Mouse (Mus musculus) liver, postnatal 0 days (tissue): ENCODE measurements around the gene Mamstr. TPM values are rescaled to one million over a fixed set of nuclear protein-coding genes. Genes with fewer than 3 reads are reported as not detected.

Source experiments
- ATAC-seq: fragments of 200-750 bp; cut with Nextera tagmentation; 2 replicates; pipeline ENCODE4 v1.8.0; 2017; ENCODE audit warnings: mild to moderate bottlenecking, moderate library complexity
- DNase-seq: peaks from one replicate; pipeline ENCODE4 v3.0.0-alpha.2; 2016
- H3K27ac ChIP-seq: fragments of 300-500 bp; sonication (generic); 2 replicates; pipeline ENCODE4 v1.5.1; 2014; ENCODE audit warnings: antibody characterized with exemption, moderate library complexity, mild to moderate bottlenecking, low read depth
- H3K27me3 ChIP-seq: fragments of 300-500 bp; sonication (generic); 2 replicates; pipeline ENCODE4 v1.6.1; 2014; ENCODE audit warnings: low read length, control low read depth, mixed read lengths; ENCODE audit not compliant: insufficient read depth
- H3K36me3 ChIP-seq: fragments of 300-500 bp; sonication (generic); replicated peaks from 2 replicates; pipeline ENCODE4 v1.6.1; 2014; ENCODE audit warnings: mild to moderate bottlenecking, control low read depth, low read length, moderate library complexity, mixed read lengths; ENCODE audit not compliant: insufficient read depth
- H3K4me1 ChIP-seq: fragments of 300-500 bp; sonication (generic); 2 replicates; pipeline ENCODE4 v1.6.1; 2014; ENCODE audit warnings: antibody characterized with exemption, mild to moderate bottlenecking, control low read depth; ENCODE audit not compliant: insufficient read depth
- H3K4me2 ChIP-seq: fragments of 300-500 bp; sonication (generic); 2 replicates; pipeline ENCODE4 v1.6.1; 2014; ENCODE audit warnings: low read depth, mild to moderate bottlenecking, low read length, moderate library complexity, mixed read lengths
- H3K4me3 ChIP-seq: fragments of 300-500 bp; sonication (generic); 2 replicates; pipeline ENCODE4 v1.5.1; 2014; ENCODE audit warnings: low read depth, low read length
- H3K9ac ChIP-seq: fragments of 300-500 bp; sonication (generic); replicated peaks from 2 replicates; pipeline ENCODE4 v1.6.1; 2014; ENCODE audit warnings: mild to moderate bottlenecking, moderate library complexity
- H3K9me3 ChIP-seq: fragments of 300-500 bp; sonication (generic); 2 replicates; pipeline ENCODE4 v1.6.1; 2016; ENCODE audit warnings: mild to moderate bottlenecking, control low read depth, low read length, mixed read lengths
- CTCF ChIP-seq: sonication (generic); IDR thresholded peaks from 2 replicates; pipeline ENCODE4 v1.5.1; 2016; ENCODE audit warnings: antibody characterized with exemption, low read depth
- EP300 ChIP-seq: IDR thresholded peaks from 2 replicates; pipeline ENCODE4 v1.6.1; 2016; ENCODE audit warnings: antibody characterized with exemption, low read depth, mild to moderate bottlenecking
- WGBS: fragments of 180-500 bp; shearing (Covaris S2); extraction: QIAGEN DNeasy Blood & Tissue Kit; methylation state at CpG from one replicate; pipeline ENCODE4 v1.1.7; 2014; ENCODE audit not compliant: insufficient replicate concordance; 5-methylcytosine and 5-hydroxymethylcytosine counted together
- polyA plus RNA-seq: library from polyadenylated mRNA; unstranded; fragments of >200 nt; fragmentation: Nextera tagmentation; extraction: Ambion mirVana; gene quantifications from 2 replicates; pipeline ENCODE4 v1.2.1, GENCODE M21; 2015

The Mamstr gene
- polyA plus RNA-seq, 1 experiment from 2014 or later: 0.31 TPM

DNA sequence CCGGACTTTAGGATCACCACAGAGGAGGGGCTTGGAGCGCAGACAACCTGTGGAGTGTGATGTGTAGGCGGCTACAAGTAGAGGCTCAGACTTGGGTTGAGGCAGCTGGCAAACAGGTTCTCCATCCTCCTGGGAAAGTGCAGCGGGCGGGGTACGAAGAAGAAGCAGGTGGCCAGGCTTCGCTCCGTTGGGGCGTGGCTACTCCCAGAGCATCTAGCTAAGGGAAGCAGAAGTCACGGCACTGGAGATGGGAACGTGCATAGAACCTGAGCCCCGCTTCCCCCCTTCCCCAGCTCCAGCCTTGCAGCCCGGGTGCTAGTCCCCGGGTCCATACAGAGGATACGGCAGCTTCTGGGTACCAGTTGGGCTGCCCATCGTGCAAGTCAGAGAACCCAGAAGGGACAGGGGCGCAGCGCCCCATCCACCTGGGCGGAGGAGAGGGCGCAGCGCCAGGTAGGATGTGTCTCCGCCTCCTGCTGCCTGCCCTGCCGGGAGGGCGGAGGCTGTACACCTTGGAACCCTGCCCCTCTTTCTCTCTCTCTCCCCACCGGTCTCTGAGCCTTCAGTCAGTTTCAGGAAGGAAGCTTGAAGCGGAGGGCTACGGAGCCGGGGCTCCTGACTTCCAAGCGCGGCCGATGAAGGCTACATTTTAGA lies 22.6 kb upstream of the Mamstr start, which contains the start of gene Fut1:
Gene Fut1 (plus strand): TSS at position 248 of the 654 bp plus-strand sequence.
- Histone ChIP-seq H3K4me3 (no peak within 1 kb of the TSS), H3K4me1 (peaks cover 5% of the 10 kb centered on the region), H3K9ac (no peak within 1 kb of the TSS), H3K36me3 (no peaks in the 10 kb centered on the region), H3K9me3 (no peaks in the 10 kb centered on the region), H3K27me3 (peaks cover 19% of the 10 kb centered on the region), H3K27ac (no peak within 1 kb of the TSS), H3K4me2 (no peak within 1 kb of the TSS)
- TF ChIP-seq EP300 (no peak), CTCF (no peak)
- ATAC-seq (no peak), DNase-seq (no peak)
- WGBS: 14% methylated on average over 29 of the region's 31 CpGs

DNA sequence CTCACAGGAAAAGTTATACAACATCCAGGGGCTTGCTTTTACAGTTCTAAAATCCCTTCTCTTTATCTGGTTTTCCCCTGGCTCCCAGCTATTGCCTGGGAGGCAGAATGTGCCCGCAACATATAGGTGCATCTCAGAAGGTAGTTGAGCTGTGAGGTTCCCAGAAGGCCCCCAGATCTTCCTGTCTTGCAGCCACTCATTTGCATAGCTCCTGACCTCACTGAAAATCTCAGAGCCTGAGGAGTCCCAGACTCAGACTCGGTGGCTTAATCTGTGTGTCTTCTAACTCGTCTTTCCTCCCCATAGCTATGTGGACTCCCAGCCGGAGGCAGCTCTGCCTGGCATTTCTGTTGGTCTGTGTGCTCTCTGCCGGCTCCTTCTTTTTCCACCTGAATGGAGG lies 21.5 kb upstream of the Mamstr start:
- no peak for DNase-seq
- Histone ChIP-seq H3K9ac (no peak overlapping the region), H3K36me3 (no peaks in the 10 kb centered on the region), H3K9me3 (no peaks in the 10 kb centered on the region), H3K4me2 (no peak overlapping the region), H3K4me3 (no peak overlapping the region), H3K4me1 (peaks cover 5% of the 10 kb centered on the region), H3K27me3 (peaks cover 19% of the 10 kb centered on the region), H3K27ac (no peak overlapping the region)
- no peak for ATAC-seq
- 64% methylated on average over 5 of the region's 5 CpGs for WGBS
- TF ChIP-seq CTCF: no peak
- TF ChIP-seq EP300: no peak

DNA sequence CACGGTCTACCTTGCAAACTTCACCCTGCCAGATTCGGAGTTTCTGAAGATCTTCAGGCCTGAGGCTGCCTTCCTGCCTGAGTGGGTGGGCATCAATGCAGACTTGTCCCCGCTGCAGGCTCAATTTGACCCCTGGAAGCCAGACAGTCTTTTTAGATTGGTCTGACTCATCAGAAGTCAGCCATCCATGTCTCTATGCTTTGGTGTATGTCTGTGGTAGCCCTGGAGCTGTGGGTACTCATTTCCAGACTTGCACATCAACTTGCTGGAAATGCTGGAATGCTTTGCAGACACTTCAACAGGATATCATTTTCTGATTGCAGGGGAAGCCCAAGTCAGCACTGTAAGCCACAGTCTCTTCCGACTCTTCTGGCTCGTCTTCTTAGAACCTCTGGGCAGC lies 20.2 kb upstream of the Mamstr start:
- DNase-seq: no peak
- Histone ChIP-seq H3K27ac (no peak overlapping the region), H3K9ac (no peak overlapping the region), H3K27me3 (peaks cover 19% of the 10 kb centered on the region), H3K36me3 (no peaks in the 10 kb centered on the region), H3K4me2 (no peak overlapping the region), H3K4me1 (peaks cover 5% of the 10 kb centered on the region), H3K4me3 (no peak overlapping the region), H3K9me3 (no peaks in the 10 kb centered on the region)
- 76% methylated on average over 5 of the region's 5 CpGs for WGBS
- no peak for ATAC-seq
- TF ChIP-seq EP300: no peak
- no peak for TF ChIP-seq CTCF

DNA sequence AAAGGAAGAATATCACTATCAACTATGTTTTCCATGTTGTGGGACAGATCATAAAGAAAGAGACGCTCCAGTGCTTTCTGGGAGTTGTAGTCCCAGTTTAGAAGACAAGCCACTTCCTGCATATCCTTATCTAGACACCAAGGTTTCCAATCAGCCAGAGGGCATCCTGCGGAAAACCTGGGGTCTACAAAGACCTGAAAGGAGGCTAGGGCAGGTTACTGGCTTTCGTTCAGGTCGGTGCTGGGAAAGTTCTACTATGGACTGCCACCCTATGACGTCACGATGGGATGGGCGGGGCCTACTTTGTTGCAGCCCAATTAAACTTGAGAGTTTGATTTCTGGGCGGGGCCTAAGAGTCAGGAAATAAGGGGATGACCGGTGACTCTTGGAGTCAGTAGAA lies 18.3 kb upstream of the Mamstr start, which contains the start of gene Izumo1:
Gene Izumo1 (plus strand): TSS at position 369 of the 400 bp plus-strand sequence.
- H3K9ac ChIP-seq: no peak within 1 kb of the TSS

DNA sequence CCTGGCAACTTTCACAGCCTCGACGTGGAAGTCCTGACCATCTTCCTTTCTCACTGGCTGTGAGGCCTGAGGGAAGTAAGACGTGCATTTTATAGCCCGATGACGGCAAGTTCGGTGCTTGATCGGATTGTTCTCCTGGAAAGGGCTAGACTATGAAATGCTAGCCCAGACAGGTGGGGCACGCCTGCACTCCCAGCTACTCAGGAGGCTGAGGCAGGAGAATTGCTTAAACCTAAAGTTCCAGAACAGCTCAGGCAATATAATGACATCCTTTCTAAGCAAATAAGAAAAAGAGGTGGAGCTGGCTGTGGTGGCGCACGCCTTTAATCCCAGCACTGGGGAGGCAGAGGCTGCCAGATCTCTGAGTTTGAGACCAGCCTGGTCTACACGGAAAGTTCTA lies 16.3 kb upstream of the Mamstr start:
- 88% methylated on average over 11 of the region's 11 CpGs for WGBS
- no peak overlapping the region for H3K9ac ChIP-seq
- no peaks in the 10 kb centered on the region for H3K9me3 ChIP-seq
- H3K4me2 ChIP-seq: no peak overlapping the region
- ATAC-seq (no peak), DNase-seq (no peak)
- H3K36me3 ChIP-seq: no peaks in the 10 kb centered on the region
- TF ChIP-seq CTCF (no peak), EP300 (no peak)
- H3K27me3 ChIP-seq: peaks cover 16% of the 10 kb centered on the region
- no peak overlapping the region for H3K27ac ChIP-seq
- peaks cover 4% of the 10 kb centered on the region for H3K4me1 ChIP-seq
- no peak overlapping the region for H3K4me3 ChIP-seq

More for the DNA sequence above, 18.3 kb upstream of the Mamstr start, which contains the start of gene Izumo1:
- TF ChIP-seq EP300 (no peak), CTCF (no peak)
- Histone ChIP-seq H3K4me2 (peak within 1 kb of the TSS; percentile 32; the same call in 1 of the 2 replicates), H3K4me1 (peaks cover 5% of the 10 kb centered on the region), H3K27ac (no peak within 1 kb of the TSS), H3K9me3 (no peaks in the 10 kb centered on the region), H3K4me3 (no peak within 1 kb of the TSS), H3K27me3 (peaks cover 19% of the 10 kb centered on the region), H3K36me3 (no peaks in the 10 kb centered on the region)
- ATAC-seq (peak; percentile 29; the same call in 1 of the 2 replicates), DNase-seq (peak; percentile 61)
- WGBS: 27% methylated on average over 9 of the region's 9 CpGs

DNA sequence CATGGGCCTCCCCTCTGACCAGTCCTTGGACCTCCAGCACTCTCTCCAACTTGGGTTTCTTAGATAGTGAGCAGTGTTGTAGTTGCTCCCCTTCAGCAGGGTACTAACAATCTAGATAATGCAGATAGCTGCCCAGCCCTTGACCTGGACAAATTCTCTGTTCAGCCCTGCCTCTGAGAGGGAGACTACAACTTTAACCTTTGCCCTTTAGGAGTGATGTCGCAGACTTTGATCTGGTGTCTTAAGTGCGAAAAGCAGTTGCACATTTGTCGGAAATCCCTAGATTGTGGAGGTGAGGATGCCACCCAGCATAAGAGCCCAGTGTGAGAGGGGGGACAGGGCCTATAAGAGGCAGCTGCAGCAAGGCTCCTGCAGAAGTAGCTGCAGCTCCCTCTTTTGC lies 15.1 kb upstream of the Mamstr start:
- Histone ChIP-seq H3K27ac (no peak overlapping the region), H3K9ac (no peak overlapping the region), H3K4me1 (peaks cover 5% of the 10 kb centered on the region), H3K27me3 (peaks cover 18% of the 10 kb centered on the region), H3K4me2 (no peak overlapping the region), H3K9me3 (no peaks in the 10 kb centered on the region), H3K36me3 (no peaks in the 10 kb centered on the region), H3K4me3 (no peak overlapping the region)
- ATAC-seq: no peak
- no peak for DNase-seq
- WGBS: 75% methylated on average over 3 of the region's 3 CpGs
- no peak for TF ChIP-seq CTCF
- no peak for TF ChIP-seq EP300
